Mouse (Mus musculus) cerebellum, adult (tissue): ENCODE data around the gene Gpr183.

Experiments
- ATAC-seq: cut with Nextera tagmentation; 2 replicates; pipeline ENCODE4 v1.9.2; 2017; ENCODE audit warnings: mild to moderate bottlenecking, moderate library complexity, mixed read lengths; ENCODE audit not compliant: insufficient number of reproducible peaks, low FRiP score, low TSS enrichment

Gene Gpr183

DNA sequence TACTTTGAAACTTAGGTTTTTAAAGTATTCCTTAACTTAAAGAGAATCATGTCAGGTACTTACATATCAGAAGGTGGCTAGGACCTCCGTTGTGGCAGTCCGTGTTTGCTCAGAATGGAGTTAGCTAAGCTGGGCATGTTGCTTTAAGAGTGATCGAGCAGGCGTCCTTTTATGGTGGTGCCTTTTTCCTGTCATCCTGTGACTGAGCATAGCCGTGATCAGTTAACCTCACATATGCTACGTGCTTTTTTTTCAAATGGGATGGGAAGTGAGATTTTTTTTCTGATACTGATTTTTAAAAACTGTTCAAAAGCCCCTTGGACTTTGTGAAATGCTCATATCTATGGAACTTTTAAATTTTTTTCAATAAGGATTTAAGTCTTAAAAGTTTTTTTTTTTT, at the start of gene Gpr183:
TSS of gene Gpr183 (minus strand) at position 206 of the 400 bp plus-strand sequence.
- ATAC-seq, result no peak

- ATAC-seq, result no peak
Observed at GRCm38 (mm10) chr14:122013417-122013951, 48.5 kb upstream of the Gpr183 start.

DNA sequence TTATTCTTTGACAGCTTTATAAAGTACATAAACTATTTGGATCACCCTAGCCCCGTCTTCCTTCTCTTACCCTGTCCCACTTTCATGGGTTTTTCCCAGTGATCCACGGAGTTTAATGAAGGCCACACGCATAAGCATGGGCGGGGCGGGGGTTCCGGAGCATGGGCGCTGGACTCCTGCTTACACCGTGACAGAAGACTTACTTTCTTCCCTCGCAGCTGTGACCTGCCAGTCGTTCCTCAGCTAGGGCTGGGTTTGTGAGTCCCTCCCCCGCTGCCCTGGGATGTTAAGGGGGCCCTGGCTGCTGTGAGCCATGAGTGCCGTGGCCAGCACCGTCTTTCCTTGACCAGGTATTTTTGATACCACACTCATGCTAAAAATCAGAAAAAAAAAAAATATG, 47.8 kb upstream of the Gpr183 start:
- no peak for ATAC-seq

DNA sequence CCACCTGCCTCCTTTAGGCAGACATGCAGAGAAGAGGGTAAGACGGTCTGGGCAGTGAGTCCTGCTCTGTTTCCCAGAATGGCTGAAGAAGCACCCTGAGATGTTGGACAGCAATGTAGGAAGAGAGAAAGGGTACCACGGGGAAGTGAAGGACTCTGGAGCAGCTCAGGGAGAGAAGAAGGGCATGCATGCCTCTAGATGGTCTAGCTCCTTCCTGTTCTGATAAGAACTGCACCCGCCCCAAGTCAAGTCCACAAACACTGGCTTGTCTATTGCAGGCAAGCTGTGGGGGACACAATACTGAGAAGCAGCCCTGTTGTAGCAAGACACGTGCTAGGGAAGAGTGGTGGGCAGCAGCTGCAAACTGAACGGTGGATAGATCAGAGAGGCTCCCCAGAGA, 47.2 kb upstream of the Gpr183 start:
- ATAC-seq, result no peak

- ATAC-seq, result no peak
Observed at GRCm38 (mm10) chr14:122011768-122012167, 46.8 kb upstream of the Gpr183 start.

DNA sequence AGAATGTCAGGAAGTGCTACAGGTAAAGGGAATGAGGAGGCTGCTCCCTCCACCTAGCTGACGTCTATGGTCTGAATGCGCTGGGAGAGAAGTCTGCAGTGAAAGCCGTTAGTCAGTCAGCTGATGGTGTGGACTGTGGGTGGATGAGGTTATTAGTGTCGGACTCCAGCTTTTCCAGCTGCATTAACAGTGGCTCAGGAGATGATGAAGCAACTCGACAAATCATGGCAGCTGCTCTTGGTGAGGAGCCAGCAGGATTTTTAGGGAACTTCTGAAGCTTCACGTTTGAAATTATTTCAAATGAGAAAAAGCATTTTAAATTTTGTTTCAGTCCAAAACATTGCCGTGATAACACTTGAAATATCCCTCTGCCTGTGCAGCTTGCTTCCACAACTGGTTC, 45.3 kb upstream of the Gpr183 start:
- ATAC-seq, result no peak

DNA sequence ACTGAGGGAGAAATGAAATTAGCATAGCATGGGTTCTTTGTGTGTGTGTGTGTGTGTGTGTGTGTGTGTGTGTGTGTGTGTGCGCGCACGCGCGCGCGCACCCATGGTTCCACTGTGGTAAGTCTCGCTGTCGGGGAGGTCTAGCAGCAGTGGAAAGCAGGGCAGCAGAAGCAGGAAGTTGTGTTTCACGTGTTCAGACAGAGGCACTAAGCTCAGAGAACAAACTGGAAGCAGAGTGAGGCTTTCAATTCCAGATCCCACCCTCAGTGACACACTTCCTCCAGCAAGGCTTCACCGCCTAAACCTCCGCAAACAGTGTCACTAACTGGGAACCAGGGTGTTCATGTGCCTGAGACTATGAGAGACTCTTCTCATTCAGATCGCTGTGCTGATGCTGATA, 44.5 kb upstream of the Gpr183 start:
- ATAC-seq, result no peak

DNA sequence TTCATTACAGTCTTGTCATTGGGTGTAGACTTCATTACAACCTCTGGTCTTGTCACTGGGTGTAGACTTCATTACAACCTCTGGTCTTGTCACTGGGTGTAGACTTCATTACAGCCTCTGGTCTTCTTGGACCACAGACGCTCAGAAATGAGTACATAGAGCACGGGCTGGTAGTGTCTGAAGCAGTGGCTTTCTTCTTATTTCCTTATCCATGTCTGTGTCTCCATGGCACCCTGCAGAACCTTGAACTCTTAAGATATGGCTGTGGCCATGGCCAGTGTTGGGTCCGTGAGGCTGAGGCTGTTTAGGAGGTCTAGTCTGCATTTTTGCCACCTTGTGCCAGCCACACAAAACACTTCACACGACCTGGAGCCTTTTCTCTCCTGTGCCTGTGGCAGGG, 43.3 kb upstream of the Gpr183 start:
- ATAC-seq, result no peak

DNA sequence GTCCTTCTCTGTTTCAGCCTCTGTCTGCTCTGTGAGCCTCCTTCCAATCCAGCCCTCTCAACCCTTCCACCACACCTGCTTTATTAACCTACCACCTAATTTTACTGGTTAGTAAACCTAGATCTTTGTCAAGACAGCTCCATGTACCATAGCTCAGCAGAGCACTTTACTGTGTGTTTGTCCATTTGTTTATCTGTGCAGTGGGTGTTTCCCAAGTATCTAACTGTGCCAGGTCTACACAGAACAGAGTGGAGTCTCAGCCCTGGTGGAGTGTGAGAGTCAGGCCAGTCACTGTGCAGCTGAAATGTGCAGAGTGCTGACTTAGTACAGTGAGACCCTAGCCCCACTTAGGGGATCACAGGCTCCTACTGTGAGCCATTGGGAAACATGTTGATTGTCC, 38.8 kb upstream of the Gpr183 start:
- ATAC-seq, result no peak

DNA sequence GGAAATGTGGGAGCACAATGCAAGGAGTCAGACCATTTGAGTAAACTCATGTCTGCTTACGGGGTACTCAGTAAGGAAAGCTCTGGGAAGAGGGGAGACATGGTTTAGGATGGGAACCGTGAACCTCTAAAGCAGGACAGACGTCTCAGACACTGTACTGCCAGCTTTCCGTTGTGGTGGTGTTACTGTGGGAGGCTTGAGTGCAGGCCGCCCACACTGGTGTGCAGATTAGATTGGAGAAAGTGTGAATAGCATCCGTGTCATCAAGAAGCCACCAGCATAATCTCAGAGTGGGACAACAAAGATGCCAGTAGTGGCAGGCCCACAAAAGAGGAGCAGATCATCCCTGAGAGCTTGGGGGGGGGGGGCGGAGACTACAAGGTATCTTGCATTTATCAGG, 37.2 kb upstream of the Gpr183 start:
- ATAC-seq, result no peak

- ATAC-seq, result no peak
Observed at GRCm38 (mm10) chr14:122000346-122001105, 35.5 kb upstream of the Gpr183 start.

DNA sequence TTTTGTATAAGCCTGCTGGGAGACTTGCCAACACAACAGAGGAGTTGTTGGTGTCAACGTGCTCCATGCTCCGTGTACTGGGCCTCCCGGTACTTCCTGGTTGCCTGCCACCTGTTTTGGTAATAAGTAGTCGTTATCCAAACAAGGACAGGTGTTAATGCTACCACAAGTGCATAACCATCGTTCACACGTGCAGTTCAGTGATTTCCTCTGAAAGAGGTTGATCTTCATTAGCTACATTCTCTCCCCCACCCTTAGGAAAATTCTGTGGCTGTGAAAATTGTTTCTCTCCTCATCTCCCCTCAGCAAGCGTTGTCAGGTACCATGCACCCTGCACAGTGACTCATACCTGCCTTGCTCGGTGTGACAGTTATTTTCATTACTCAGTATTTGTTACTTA, 34.5 kb upstream of the Gpr183 start:
- ATAC-seq, result no peak

- ATAC-seq, result no peak
Observed at GRCm38 (mm10) chr14:121996786-121997185, 31.8 kb upstream of the Gpr183 start.

DNA sequence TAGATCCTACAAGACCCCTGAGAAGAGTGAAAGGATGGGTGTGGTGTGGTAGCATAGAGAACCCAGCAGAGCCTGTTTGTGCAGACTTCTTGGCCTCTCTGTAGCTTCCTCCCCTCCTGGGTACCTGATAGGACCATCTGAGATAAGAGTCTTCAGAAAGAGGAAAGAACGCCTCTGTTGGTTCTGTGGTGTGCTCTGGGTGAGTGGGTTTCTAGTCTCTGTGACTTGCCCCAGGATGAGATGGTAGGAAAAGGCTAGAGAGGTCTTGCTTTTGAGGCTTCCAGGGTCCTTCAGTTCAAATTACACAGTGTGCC, 30.5 kb upstream of the Gpr183 start:
- no peak for ATAC-seq

GRCm38 (mm10) chr14:121994846-121995556, 30.0 kb upstream of the Gpr183 start:
- ATAC-seq, result no peak

DNA sequence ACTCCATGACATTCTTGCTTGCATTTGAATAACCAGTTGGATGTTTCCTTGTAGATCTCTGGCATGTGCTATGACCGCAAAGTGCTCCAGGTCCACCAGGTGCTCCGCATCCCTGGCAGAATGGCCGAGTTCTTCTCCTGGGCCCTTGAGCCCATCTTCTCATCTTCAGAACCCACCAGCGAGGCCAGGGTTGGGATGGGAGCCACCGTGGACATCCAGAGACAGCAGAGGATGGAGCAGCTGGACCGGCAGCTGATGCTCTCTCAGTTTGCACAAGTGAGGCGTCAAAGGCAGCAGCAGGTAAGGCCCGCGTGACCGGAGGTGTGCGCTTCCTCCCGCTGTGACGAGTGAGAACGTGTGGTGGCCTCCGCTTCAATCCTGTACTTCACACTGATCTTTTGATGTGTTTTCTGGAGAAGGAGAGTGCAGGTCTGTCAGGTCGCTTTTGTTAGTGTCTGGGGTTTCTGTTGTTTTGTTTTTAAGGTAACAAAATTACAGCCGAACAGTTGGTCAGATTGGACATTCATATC, 29.2 kb upstream of the Gpr183 start:
- ATAC-seq, result no peak

DNA sequence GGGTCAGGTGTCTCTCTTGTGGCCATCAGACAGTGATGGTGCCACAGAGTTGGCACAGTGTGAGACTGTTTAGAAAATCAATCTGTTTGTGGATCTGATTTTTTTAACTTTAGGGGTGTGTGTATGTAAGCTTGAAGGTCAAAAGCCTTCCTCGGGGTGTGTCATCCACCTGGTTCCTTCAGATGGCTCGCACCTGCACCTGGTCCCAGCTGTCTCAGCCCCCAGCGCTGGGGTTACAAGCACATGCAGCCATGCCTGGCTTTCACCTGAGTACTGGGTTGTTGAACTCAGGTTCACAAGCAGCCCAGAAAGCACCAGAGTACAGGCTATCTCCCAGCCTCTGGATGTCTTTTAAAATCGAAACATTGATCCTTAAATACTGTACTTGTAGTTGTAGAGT, 28.6 kb upstream of the Gpr183 start:
- no peak for ATAC-seq

DNA sequence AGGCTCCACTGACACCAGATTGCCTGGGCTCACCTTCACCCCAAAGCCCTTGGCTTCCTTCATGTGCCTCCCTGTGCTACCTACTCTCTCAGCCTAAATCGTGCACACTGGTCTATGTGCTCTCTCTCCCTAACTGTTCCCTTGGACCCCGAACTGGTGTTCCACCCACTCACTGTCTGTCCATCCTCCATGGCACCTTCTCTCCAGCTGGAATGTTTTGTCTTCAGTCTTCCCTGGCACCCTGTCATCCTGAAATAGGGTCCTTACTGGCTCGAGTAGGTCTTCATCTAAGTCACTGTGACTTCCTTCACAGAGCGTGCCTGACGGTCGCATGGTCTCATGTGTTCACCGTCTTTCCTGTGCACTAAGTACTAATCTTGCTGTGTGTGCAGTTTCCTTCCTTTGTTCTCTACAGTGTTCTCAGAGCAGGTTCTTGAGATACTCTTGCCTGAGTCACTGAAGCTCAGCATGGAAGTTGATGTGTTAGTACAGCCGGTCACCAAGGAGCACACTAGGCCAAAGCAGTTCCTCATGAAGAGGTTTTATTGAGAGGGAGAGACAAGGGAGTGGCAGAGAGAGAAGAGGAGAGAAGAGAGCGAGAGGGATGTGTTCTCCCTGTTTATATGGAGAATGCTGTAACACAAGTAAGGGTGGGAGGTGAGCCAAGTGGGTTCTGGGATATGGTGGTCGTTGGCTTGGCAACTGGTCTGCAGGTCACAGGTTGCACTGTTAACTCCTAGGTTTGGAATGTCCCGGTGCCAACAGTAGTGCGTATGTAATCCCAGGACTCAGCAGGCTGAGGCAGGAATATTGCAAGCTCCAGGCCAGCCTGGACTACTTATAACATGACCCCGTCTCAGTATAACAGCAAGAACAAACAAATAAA, 27.6 kb upstream of the Gpr183 start:
- ATAC-seq, result no peak

- no peak for ATAC-seq
Observed at GRCm38 (mm10) chr14:121991921-121992320, 26.9 kb upstream of the Gpr183 start.

DNA sequence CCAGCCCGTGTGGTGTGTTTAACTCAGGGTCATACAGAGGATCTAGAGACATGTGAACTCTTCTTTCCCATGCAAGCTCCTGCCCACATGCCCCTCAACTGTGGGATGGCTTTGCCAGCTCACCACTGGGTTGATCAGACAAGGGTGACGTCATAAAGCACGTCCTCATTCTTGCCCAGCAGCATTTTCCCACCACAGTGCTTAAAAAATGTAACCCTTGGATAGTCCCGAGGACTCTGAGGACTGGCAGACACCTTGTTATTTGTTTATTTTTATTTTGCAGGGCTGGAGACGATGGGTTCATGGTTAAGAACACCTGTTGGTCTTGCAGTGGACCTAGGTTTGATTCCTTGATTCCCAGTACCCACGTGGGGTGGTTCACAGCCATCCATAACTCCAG, 25.9 kb upstream of the Gpr183 start:
- no peak for ATAC-seq

GRCm38 (mm10) chr14:121989869-121990268, 24.9 kb upstream of the Gpr183 start:
- no peak for ATAC-seq
